9 mouse cellular contexts compared by ENCODE assay signal in genomic region chr7:83580946-83581345, GRCm38 (mm10). TPM values are rescaled to one million over a fixed set of nuclear protein-coding genes. Genes with fewer than 3 reads are reported as not detected.
A peak's percentile ranks its signal among the peaks of the same experiment; 100 is the strongest.
DNase-seq lines count a peak whose midpoint lies in the region; ATAC-seq and TF ChIP-seq lines count a peak whose summit lies in the region.
"Had no signal": no experiment of that assay in that cellular context is flagged by ENCODE, and none has a peak within 500 bp of the region (broad histone marks: within the 10 kb centered on the region; RNA-seq: fewer than 3 reads in every experiment).

No protein-coding gene starts in this region.

- H3K4me3 ChIP-seq in gastrocnemius, adult 2 months, result no peak overlapping the region
- H3K4me3 ChIP-seq in liver, adult 2 months (ENCODE audit: insufficient read depth, low read depth, low read length), result no peak overlapping the region
- no peak overlapping the region for H3K4me3 ChIP-seq in liver, embryonic 11.5 days (ENCODE audit: low read depth, low read length)
- no peak overlapping the region for H3K4me3 ChIP-seq in embryonic facial prominence, embryonic 14.5 days (ENCODE audit: low read depth, low read length)
- H3K4me3 ChIP-seq in midbrain, postnatal 0 days (ENCODE audit: low read depth, low read length), result no peak overlapping the region

- no peak overlapping the region for H3K4me2 ChIP-seq in liver, embryonic 11.5 days
- no peak overlapping the region for H3K4me2 ChIP-seq in embryonic facial prominence, embryonic 14.5 days (ENCODE audit: low read depth, low read length)
- H3K4me2 ChIP-seq in midbrain, postnatal 0 days (ENCODE audit: low read depth, low read length, poor library complexity, severe bottlenecking), result no peak overlapping the region

- no peak overlapping the region for H3K9ac ChIP-seq in liver, adult 2 months (ENCODE audit: low read depth, low read length)
- no peak overlapping the region for H3K9ac ChIP-seq in liver, embryonic 11.5 days (ENCODE audit: low read depth, low read length)
- no peak overlapping the region for H3K9ac ChIP-seq in embryonic facial prominence, embryonic 14.5 days (ENCODE audit: low read depth, low read length)
- H3K9ac ChIP-seq in midbrain, postnatal 0 days (replicated peaks; ENCODE audit: low read length, poor library complexity, severe bottlenecking), result no peak overlapping the region

- H3K36me3 ChIP-seq in liver, adult 2 months (ENCODE audit: control insufficient read depth, insufficient read depth, low read length), result no peaks in the 10 kb centered on the region
- H3K36me3 ChIP-seq in liver, embryonic 11.5 days (ENCODE audit: control insufficient read depth, insufficient read depth, low read length), result no peaks in the 10 kb centered on the region
- H3K36me3 ChIP-seq in embryonic facial prominence, embryonic 14.5 days (ENCODE audit: control insufficient read depth, insufficient read depth, low read length), result no peaks in the 10 kb centered on the region
- no peaks in the 10 kb centered on the region for H3K36me3 ChIP-seq in midbrain, postnatal 0 days (ENCODE audit: insufficient read depth, low read length)

- no peak overlapping the region for H3K27ac ChIP-seq in gastrocnemius, adult 2 months
- H3K27ac ChIP-seq in liver, adult 2 months (replicated peaks; ENCODE audit: insufficient read depth, low read depth, low read length), result no peak overlapping the region
- H3K27ac ChIP-seq in liver, embryonic 11.5 days (ENCODE audit: low read depth, low read length), result no peak overlapping the region
- H3K27ac ChIP-seq in embryonic facial prominence, embryonic 14.5 days (replicated peaks; ENCODE audit: low read depth, low read length), result no peak overlapping the region
- H3K27ac ChIP-seq in midbrain, postnatal 0 days (ENCODE audit: low read depth, low read length), result no peak overlapping the region

- peak; percentile 27 for DNase-seq in gastrocnemius, adult 2 months
- DNase-seq in gastrocnemius, postnatal 36 days, result no peak
- peak; percentile 95 for DNase-seq in liver, adult 2 months (ENCODE audit: extremely low read depth, low read depth, low spot score)
- DNase-seq in liver, embryonic 11.5 days (ENCODE audit: low spot score), result no peak
- DNase-seq in embryonic facial prominence, embryonic 14.5 days (ENCODE audit: low spot score), result peak; percentile 82
- peak; percentile 90 for DNase-seq in midbrain, postnatal 0 days (ENCODE audit: low spot score)
- DNase-seq in ovary, postnatal 36 days (ENCODE audit: low spot score), result no peak
- no peak for DNase-seq in cerebellum, adult 11 months
- DNase-seq: adrenal gland, postnatal 36 days had no signal

- H3K27me3 ChIP-seq in liver, adult 2 months (ENCODE audit: control insufficient read depth, insufficient read depth, low read length), result no peaks in the 10 kb centered on the region
- no peaks in the 10 kb centered on the region for H3K27me3 ChIP-seq in liver, embryonic 11.5 days (replicated peaks; ENCODE audit: control insufficient read depth, insufficient read depth, low read length)
- H3K27me3 ChIP-seq in embryonic facial prominence, embryonic 14.5 days (replicated peaks; ENCODE audit: control insufficient read depth, insufficient read depth, low read length), result no peaks in the 10 kb centered on the region; the same call in 1 of the 2 replicates
- H3K27me3 ChIP-seq in midbrain, postnatal 0 days (ENCODE audit: insufficient read depth, low read length), result no peaks in the 10 kb centered on the region

- ATAC-seq in liver, embryonic 11.5 days (replicated peaks; ENCODE audit: low FRiP score), result no peak
- ATAC-seq in embryonic facial prominence, embryonic 14.5 days (ENCODE audit: low read depth), result peak; percentile 91
- ATAC-seq in midbrain, postnatal 0 days (ENCODE audit: low FRiP score), result peak; percentile 84

- TF ChIP-seq POLR2A in liver, adult 2 months (IDR thresholded peaks at IDR 0.05; ENCODE audit: extremely low read depth, insufficient read depth, low read length), result no peak

- intact Hi-C loops in gastrocnemius, adult 2 months (cut with DNase I), result no loop called here
- intact Hi-C loops in gastrocnemius, postnatal 36 days (cut with DNase I), result no loop called here

- TF ChIP-seq CTCF in gastrocnemius, adult 2 months (IDR thresholded peaks at IDR 0.05), result no peak
- no peak for TF ChIP-seq CTCF in liver, adult 2 months (IDR thresholded peaks at IDR 0.05; ENCODE audit: low read depth, low read length)
- no peak for TF ChIP-seq CTCF in midbrain, postnatal 0 days (IDR thresholded peaks at IDR 0.05)

- no peaks in the 10 kb centered on the region; the same call in 1 of the 2 replicates for H3K4me1 ChIP-seq in liver, adult 2 months (ENCODE audit: control insufficient read depth, insufficient read depth, low read length)
- H3K4me1 ChIP-seq in liver, embryonic 11.5 days (replicated peaks; ENCODE audit: control insufficient read depth, insufficient read depth, low read length), result peaks cover 3% of the 10 kb centered on the region; the same call in 1 of the 2 replicates
- peaks cover 10% of the 10 kb centered on the region; the same call in 1 of the 2 replicates for H3K4me1 ChIP-seq in embryonic facial prominence, embryonic 14.5 days (ENCODE audit: control insufficient read depth, insufficient read depth, low read length)
- H3K4me1 ChIP-seq in midbrain, postnatal 0 days (ENCODE audit: insufficient read depth, low read length), result peaks cover 5% of the 10 kb centered on the region; the same call in 1 of the 2 replicates

- no peaks in the 10 kb centered on the region for H3K79me2 ChIP-seq in liver, adult 2 months (ENCODE audit: control insufficient read depth, insufficient read depth, low read length)

- 2% methylated on average over 4 of the region's 4 CpGs for WGBS in liver, adult 2 months
- 75% methylated on average over 4 of the region's 4 CpGs for WGBS in liver, embryonic 11.5 days
- WGBS in embryonic facial prominence, embryonic 14.5 days, result 41% methylated on average over 4 of the region's 4 CpGs
- 21% methylated on average over 4 of the region's 4 CpGs for WGBS in midbrain, postnatal 0 days

- H3K9me3 ChIP-seq in liver, embryonic 11.5 days (ENCODE audit: control insufficient read depth, low read length), result no peaks in the 10 kb centered on the region
- H3K9me3 ChIP-seq in embryonic facial prominence, embryonic 14.5 days (ENCODE audit: control insufficient read depth, low read length), result no peaks in the 10 kb centered on the region
- no peaks in the 10 kb centered on the region for H3K9me3 ChIP-seq in midbrain, postnatal 0 days (ENCODE audit: low read length)

RNA-seq across cellular contexts. Expression of gene Tmc3, which starts 3.8 kb away (rescaled TPM):
- not detected for total RNA-seq in gastrocnemius, adult 2 months (2021)
- total RNA-seq in gastrocnemius, postnatal 36 days (2021), result under 1 TPM in 1 of 2 experiments, not detected in 1; 0.10 TPM
- total RNA-seq in liver, adult 2 months (2014; rRNA removed), result 0.20 and 0.28 TPM in 2 replicates
- polyA plus RNA-seq in liver, adult 2 months (2012; rRNA removed), result 0.06 and 0.15 TPM in 2 replicates
- 0.42 and 0.47 TPM in 2 replicates for polyA plus RNA-seq in liver, embryonic 11.5 days (2014; fragmentation: Nextera tagmentation; extraction: Ambion mirVana)
- polyA plus RNA-seq in embryonic facial prominence, embryonic 14.5 days (2014; fragmentation: Nextera tagmentation; extraction: Ambion mirVana), result 0.94 and 0.99 TPM in 2 replicates
- total RNA-seq in midbrain, postnatal 0 days (2014; rRNA removed), result 0.11 and 0.47 TPM in 2 replicates
- 0.18 and 0.23 TPM in 2 replicates for polyA plus RNA-seq in midbrain, postnatal 0 days (2015; fragmentation: Nextera tagmentation; extraction: Ambion mirVana)

RNA-seq across cellular contexts. Expression of gene Stard5, which starts 50.8 kb away (rescaled TPM):
- 1 to 10 TPM; 3.7 to 4.9 TPM for total RNA-seq in gastrocnemius, adult 2 months (2021)
- total RNA-seq in gastrocnemius, postnatal 36 days (2021), result 1 to 10 TPM; 4.2 to 4.7 TPM
- total RNA-seq in liver, adult 2 months (2014; rRNA removed), result 127 and 130 TPM in 2 replicates
- 66.9 and 71.2 TPM in 2 replicates for polyA plus RNA-seq in liver, adult 2 months (2012; rRNA removed)
- polyA plus RNA-seq in liver, embryonic 11.5 days (2014; fragmentation: Nextera tagmentation; extraction: Ambion mirVana), result 9.2 and 10.8 TPM in 2 replicates
- 22.5 and 23.3 TPM in 2 replicates for polyA plus RNA-seq in embryonic facial prominence, embryonic 14.5 days (2014; fragmentation: Nextera tagmentation; extraction: Ambion mirVana)
- 6.8 TPM in 2 replicates for total RNA-seq in midbrain, postnatal 0 days (2014; rRNA removed)
- polyA plus RNA-seq in midbrain, postnatal 0 days (2015; fragmentation: Nextera tagmentation; extraction: Ambion mirVana), result 4.3 and 5.5 TPM in 2 replicates

Comparison
In these comparisons a context has a peak if more than half of its experiments do, and no peak if none do; other contexts are left out.
1. DNase-seq: peak in gastrocnemius, adult 2 months (single experiment), liver, adult 2 months (single experiment), embryonic facial prominence, embryonic 14.5 days (single experiment) and midbrain, postnatal 0 days (single experiment); none in gastrocnemius, postnatal 36 days (0 of 2), liver, embryonic 11.5 days (single experiment), ovary, postnatal 36 days (single experiment) and cerebellum, adult 11 months (single experiment).
2. RNA of gene Stard5, which starts 50.8 kb away (total RNA-seq): 127 to 130 TPM in liver, adult 2 months; 6.8 TPM in midbrain, postnatal 0 days, 3.7 to 4.9 TPM in gastrocnemius, adult 2 months and 4.2 to 4.7 TPM in gastrocnemius, postnatal 36 days; every median in the first group is over 10 times any median in the second.